Mouse (Mus musculus) hindlimb bud, embryonic 11.5 days (tissue): Measurements from ENCODE around the gene Cyren.

ENCODE experiments used
- DNase-seq: peaks from one replicate; pipeline ENCODE4 v3.0.0-alpha.2; 2012; ENCODE audit warnings: low read depth, low spot score; ENCODE audit errors: extremely low spot score

Cyren gene

GRCm38 (mm10) chr6:34877509-34878321 lies at the start of gene Cyren:
Gene Cyren, minus strand, starts transcription at chr6:34878060.
- peak; percentile 62 for DNase-seq

- no peak for DNase-seq
These were observed 49.7 kb upstream of the Cyren start for GRCm38 (mm10) chr6:34927594-34927993.

- peak; percentile 47 for DNase-seq
These were observed 49.3 kb upstream of the Cyren start for GRCm38 (mm10) chr6:34927156-34927555.

- DNase-seq = no peak
These were observed 44.1 kb upstream of the Cyren start for GRCm38 (mm10) chr6:34921941-34922340.

GRCm38 (mm10) chr6:34920631-34921030 lies 42.8 kb upstream of the Cyren start:
- DNase-seq = no peak

GRCm38 (mm10) chr6:34919956-34920355 lies 42.1 kb upstream of the Cyren start, which contains the start of gene Stra8:
Gene Stra8, plus strand, starts transcription at chr6:34920163.
- DNase-seq = no peak

GRCm38 (mm10) chr6:34919146-34919545 lies 41.3 kb upstream of the Cyren start:
- no peak for DNase-seq

GRCm38 (mm10) chr6:34914462-34914861 lies 36.6 kb upstream of the Cyren start:
- no peak for DNase-seq

- no peak for DNase-seq
These were observed 35.6 kb upstream of the Cyren start for GRCm38 (mm10) chr6:34913341-34914040.

GRCm38 (mm10) chr6:34910371-34911219 lies 32.7 kb upstream of the Cyren start, which contains the start of gene Wdr91:
Gene Wdr91, minus strand, starts transcription at chr6:34910876.
- DNase-seq = peak; percentile 54

GRCm38 (mm10) chr6:34909631-34910345 lies 31.9 kb upstream of the Cyren start:
- no peak for DNase-seq

GRCm38 (mm10) chr6:34907696-34908260 lies 29.9 kb upstream of the Cyren start:
- no peak for DNase-seq

GRCm38 (mm10) chr6:34907121-34907614 lies 29.3 kb upstream of the Cyren start:
- no peak for DNase-seq

- DNase-seq = no peak
These were observed 28.8 kb upstream of the Cyren start for GRCm38 (mm10) chr6:34906661-34907060.

- no peak for DNase-seq
These were observed 28.3 kb upstream of the Cyren start for GRCm38 (mm10) chr6:34906125-34906524.

- no peak for DNase-seq
These were observed 26.5 kb upstream of the Cyren start for GRCm38 (mm10) chr6:34904361-34904760.

GRCm38 (mm10) chr6:34903851-34904250 lies 26.0 kb upstream of the Cyren start:
- no peak for DNase-seq

- no peak for DNase-seq
These were observed 25.6 kb upstream of the Cyren start for GRCm38 (mm10) chr6:34903441-34903840.

- DNase-seq = no peak
These were observed 24.7 kb upstream of the Cyren start for GRCm38 (mm10) chr6:34902578-34902977.

GRCm38 (mm10) chr6:34901911-34902444 lies 24.1 kb upstream of the Cyren start:
- no peak for DNase-seq
